Mouse (Mus musculus): ENCODE results near the gene Gm4707. TPM values are rescaled to one million over a fixed set of nuclear protein-coding genes. Genes with fewer than 3 reads are reported as not detected.

The Gm4707 gene
- total and polyA plus RNA-seq, 2 experiments = 0.07 to 0.92 TPM

DNA sequence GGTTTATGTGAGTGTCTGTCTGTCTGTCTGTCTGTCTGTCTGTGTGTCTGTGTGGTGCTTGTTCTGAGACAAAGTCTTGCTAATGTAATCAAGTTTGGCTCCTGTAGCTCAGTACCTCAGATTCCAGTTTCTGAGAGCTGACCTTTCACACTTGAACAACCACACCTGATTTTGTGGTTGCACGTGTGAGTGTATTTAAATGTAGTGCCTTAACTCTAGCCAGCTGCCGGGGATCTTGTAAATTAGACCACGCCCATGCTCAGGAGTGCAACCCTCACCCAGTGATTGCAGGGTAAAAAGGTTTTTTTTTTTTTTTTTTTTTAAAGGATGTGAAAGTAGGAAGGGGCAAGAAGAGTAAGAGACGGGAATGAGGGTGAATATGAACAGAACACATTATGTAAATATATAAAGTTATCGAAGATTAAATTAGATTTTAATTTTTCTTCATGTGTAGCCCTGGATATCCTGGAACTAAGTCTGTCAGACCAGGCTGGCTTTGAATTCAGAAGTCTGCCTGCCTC lies 19.7 kb upstream of the Gm4707 start:
- 70% methylated on average over 5 of the region's 5 CpGs for WGBS

DNA sequence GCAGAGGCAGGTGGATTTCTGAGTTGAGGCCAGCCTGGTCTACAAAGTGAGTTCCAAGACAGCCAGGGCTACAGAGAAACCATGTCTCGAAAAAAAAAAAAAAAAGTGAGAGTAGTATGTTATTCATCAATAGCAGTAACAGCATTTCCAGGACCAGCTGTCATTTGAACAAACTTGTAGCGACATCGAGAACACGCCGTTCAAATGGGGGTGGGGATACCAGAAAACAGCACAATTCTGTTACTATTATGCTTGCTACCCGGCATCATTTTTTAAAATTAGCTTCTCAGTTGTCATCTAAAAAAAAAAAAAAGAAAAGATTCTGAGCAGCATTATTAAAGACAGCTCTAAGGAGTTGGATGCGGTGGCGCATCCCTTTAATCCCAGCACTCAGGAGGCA lies 17.8 kb upstream of the Gm4707 start:
- TF ChIP-seq CTCF (IDR thresholded peaks at IDR 0.05; ENCODE audit: low read depth, low read length) = no peak
- TF ChIP-seq POLR2A (IDR thresholded peaks at IDR 0.05; ENCODE audit: extremely low read depth, insufficient read depth, low read length) = no peak
- no peak overlapping the region for H3K9ac ChIP-seq (ENCODE audit: low read depth, low read length)
- 97% methylated on average over 8 of the region's 8 CpGs for WGBS
- peaks cover 6% of the 10 kb centered on the region for H3K4me1 ChIP-seq (ENCODE audit: control insufficient read depth, insufficient read depth, low read length)
- no peaks in the 10 kb centered on the region for H3K27me3 ChIP-seq (ENCODE audit: control insufficient read depth, insufficient read depth, low read length)
- no peak overlapping the region for H3K27ac ChIP-seq (replicated peaks; ENCODE audit: insufficient read depth, low read depth, low read length)
- no peak overlapping the region for H3K4me3 ChIP-seq (ENCODE audit: insufficient read depth, low read depth, low read length)
- no peaks in the 10 kb centered on the region for H3K36me3 ChIP-seq (ENCODE audit: control insufficient read depth, insufficient read depth, low read length)
- H3K79me2 ChIP-seq (ENCODE audit: control insufficient read depth, insufficient read depth, low read length) = peaks cover 13% of the 10 kb centered on the region; the same call in 1 of the 2 replicates
- no peak for DNase-seq (ENCODE audit: extremely low read depth, low read depth, low spot score)

More for the DNA sequence above, 19.7 kb upstream of the Gm4707 start:
- H3K36me3 ChIP-seq (ENCODE audit: control insufficient read depth, insufficient read depth, low read length) = no peaks in the 10 kb centered on the region
- H3K27me3 ChIP-seq (ENCODE audit: control insufficient read depth, insufficient read depth, low read length) = no peaks in the 10 kb centered on the region
- peaks cover 4% of the 10 kb centered on the region; the same call in 1 of the 2 replicates for H3K79me2 ChIP-seq (ENCODE audit: control insufficient read depth, insufficient read depth, low read length)
- H3K4me1 ChIP-seq (ENCODE audit: control insufficient read depth, insufficient read depth, low read length) = peaks cover 7% of the 10 kb centered on the region
- TF ChIP-seq CTCF (IDR thresholded peaks at IDR 0.05; ENCODE audit: low read depth, low read length) = no peak
- TF ChIP-seq POLR2A (IDR thresholded peaks at IDR 0.05; ENCODE audit: extremely low read depth, insufficient read depth, low read length) = no peak
- no peak overlapping the region for H3K9ac ChIP-seq (ENCODE audit: low read depth, low read length)
- no peak for DNase-seq (ENCODE audit: extremely low read depth, low read depth, low spot score)
- no peak overlapping the region for H3K4me3 ChIP-seq (ENCODE audit: insufficient read depth, low read depth, low read length)
- H3K27ac ChIP-seq (replicated peaks; ENCODE audit: insufficient read depth, low read depth, low read length) = no peak overlapping the region

DNA sequence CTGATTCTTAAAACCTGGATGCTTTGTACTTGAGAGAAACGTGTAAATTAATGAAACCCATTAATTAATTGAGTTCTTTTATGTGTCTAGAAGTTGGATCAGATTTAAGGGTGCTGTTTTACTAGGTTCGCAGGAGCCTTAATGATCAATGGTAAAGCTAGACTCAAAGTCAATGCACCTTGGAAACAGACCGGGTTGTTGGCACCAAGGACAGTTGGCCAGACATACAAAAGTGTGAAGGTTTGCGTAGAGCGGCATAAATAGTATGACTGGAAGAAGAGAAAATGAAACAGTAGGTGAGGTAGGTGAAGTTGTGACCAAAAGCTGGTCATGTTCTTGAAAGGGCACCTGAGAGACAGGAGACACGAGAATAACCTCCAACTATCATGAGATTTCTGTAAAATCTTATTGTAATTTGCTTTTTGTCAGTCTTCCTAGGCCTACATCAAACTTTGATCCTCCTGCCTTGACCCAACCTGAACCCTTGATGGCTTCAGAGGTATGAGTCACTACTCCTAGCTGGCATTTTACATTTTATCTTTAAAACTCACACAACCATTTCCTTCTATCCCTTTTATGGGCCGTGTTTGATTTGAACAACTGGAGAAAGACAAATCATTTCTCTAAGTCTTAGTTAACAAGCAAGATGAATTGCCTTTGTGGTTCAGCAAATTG lies 16.8 kb upstream of the Gm4707 start:
- no peaks in the 10 kb centered on the region for H3K27me3 ChIP-seq (ENCODE audit: control insufficient read depth, insufficient read depth, low read length)
- DNase-seq (ENCODE audit: extremely low read depth, low read depth, low spot score) = peak; percentile 25
- H3K4me3 ChIP-seq (ENCODE audit: insufficient read depth, low read depth, low read length) = no peak overlapping the region
- peaks cover 6% of the 10 kb centered on the region for H3K4me1 ChIP-seq (ENCODE audit: control insufficient read depth, insufficient read depth, low read length)
- no peak overlapping the region for H3K27ac ChIP-seq (replicated peaks; ENCODE audit: insufficient read depth, low read depth, low read length)
- H3K79me2 ChIP-seq (ENCODE audit: control insufficient read depth, insufficient read depth, low read length) = peaks cover 19% of the 10 kb centered on the region; the same call in 1 of the 2 replicates
- no peak overlapping the region for H3K9ac ChIP-seq (ENCODE audit: low read depth, low read length)
- TF ChIP-seq CTCF (IDR thresholded peaks at IDR 0.05; ENCODE audit: low read depth, low read length) = no peak
- no peaks in the 10 kb centered on the region for H3K36me3 ChIP-seq (ENCODE audit: control insufficient read depth, insufficient read depth, low read length)
- 54% methylated on average over 7 of the region's 7 CpGs for WGBS

DNA sequence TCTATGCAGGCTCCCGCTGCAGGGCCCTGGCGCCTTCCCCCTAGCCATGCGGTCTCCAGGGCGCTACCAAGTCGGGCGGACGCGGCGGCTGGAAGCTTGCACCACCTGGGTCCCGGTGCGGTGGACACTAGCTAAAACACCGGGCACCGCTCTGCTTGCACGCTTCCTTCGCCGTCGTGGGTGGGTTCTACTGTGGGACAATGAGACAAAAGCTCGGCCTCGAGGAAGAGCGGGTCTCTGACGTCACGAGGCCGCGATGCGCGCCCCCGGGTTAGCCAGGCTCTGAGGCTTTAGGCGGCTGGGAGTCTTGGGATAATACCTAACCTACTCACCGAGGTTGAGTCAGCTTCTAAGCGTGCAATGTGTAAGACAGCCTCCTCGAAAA lies 16.0 kb upstream of the Gm4707 start:
- peak; percentile 15 for DNase-seq (ENCODE audit: extremely low read depth, low read depth, low spot score)
- Histone ChIP-seq H3K9ac (ENCODE audit: low read depth, low read length) (peak overlapping the region; percentile 79), H3K36me3 (ENCODE audit: control insufficient read depth, insufficient read depth, low read length) (no peaks in the 10 kb centered on the region), H3K27ac (replicated peaks; ENCODE audit: insufficient read depth, low read depth, low read length) (peak overlapping the region; percentile 25), H3K79me2 (ENCODE audit: control insufficient read depth, insufficient read depth, low read length) (peaks cover 19% of the 10 kb centered on the region; the same call in 1 of the 2 replicates), H3K27me3 (ENCODE audit: control insufficient read depth, insufficient read depth, low read length) (no peaks in the 10 kb centered on the region), H3K4me1 (ENCODE audit: control insufficient read depth, insufficient read depth, low read length) (peaks cover 6% of the 10 kb centered on the region), H3K4me3 (ENCODE audit: insufficient read depth, low read depth, low read length) (peak overlapping the region; percentile 64)
- TF ChIP-seq CTCF (IDR thresholded peaks at IDR 0.05; ENCODE audit: low read depth, low read length) (no peak), POLR2A (IDR thresholded peaks at IDR 0.05; ENCODE audit: extremely low read depth, insufficient read depth, low read length) (no peak)
- 1% methylated on average over 31 of the region's 31 CpGs for WGBS

DNA sequence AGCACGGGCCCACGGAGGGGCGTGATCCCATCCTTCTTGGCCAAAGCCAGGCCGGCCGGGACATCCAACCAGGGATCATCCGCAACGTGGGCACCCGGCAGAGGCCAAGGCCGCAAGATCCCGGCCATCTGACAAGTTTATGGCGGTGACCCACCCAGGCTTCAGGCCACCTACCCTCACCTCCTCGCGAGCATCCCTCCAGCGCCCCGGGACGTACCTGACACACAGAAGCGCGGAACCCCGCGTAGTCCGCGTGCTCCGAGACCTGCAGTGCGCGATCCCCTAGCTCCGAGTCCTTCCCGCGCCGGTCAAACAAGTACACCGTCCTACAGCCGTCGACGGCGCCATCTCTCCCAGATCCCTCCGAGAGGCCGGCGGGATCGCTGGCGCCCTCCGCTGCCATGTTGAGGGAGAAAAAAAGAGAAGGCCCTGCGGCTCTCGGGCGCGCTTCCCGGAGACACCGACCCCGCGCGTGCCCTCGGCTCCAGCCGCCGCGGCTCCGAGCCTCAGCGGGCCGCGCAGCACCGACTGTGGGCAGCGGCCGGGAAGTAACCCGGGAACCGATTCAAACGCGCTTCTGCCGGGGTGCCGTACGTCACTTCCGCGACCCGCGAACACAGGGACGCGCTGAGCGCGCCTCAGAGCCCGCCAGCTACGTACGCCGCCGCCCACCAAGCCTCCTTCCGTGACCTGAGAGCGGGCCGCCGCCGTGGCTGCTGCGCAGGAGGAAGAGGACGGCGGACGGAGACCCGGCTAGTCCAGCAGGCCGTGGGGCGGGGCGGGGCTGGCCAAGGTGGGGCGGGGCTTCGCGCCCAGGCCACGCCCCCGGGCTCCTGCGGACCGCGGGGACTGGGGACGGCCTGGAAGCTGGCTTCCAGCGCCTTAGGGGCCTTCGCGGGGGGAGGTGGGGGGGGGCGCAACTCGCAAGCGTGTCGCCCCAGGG lies 15.3 kb upstream of the Gm4707 start, which contains the start of gene Smchd1:
Gene Smchd1, minus strand, starts transcription at position 582 of the 943 bp plus-strand sequence.
- H3K36me3 ChIP-seq (ENCODE audit: control insufficient read depth, insufficient read depth, low read length) = no peaks in the 10 kb centered on the region
- peaks cover 6% of the 10 kb centered on the region for H3K4me1 ChIP-seq (ENCODE audit: control insufficient read depth, insufficient read depth, low read length)
- H3K9ac ChIP-seq (ENCODE audit: low read depth, low read length) = peak within 1 kb of the TSS; percentile 79
- H3K27ac ChIP-seq (replicated peaks; ENCODE audit: insufficient read depth, low read depth, low read length) = peak within 1 kb of the TSS; percentile 54
- no peaks in the 10 kb centered on the region for H3K27me3 ChIP-seq (ENCODE audit: control insufficient read depth, insufficient read depth, low read length)
- DNase-seq (ENCODE audit: extremely low read depth, low read depth, low spot score) = peak; percentile 78
- peaks cover 23% of the 10 kb centered on the region; the same call in 1 of the 2 replicates for H3K79me2 ChIP-seq (ENCODE audit: control insufficient read depth, insufficient read depth, low read length)
- 1% methylated on average over 107 of the region's 109 CpGs for WGBS
- TF ChIP-seq CTCF (IDR thresholded peaks at IDR 0.05; ENCODE audit: low read depth, low read length) (no peak), POLR2A (IDR thresholded peaks at IDR 0.05; ENCODE audit: extremely low read depth, insufficient read depth, low read length) (0 out of 2 replicates have a peak, but pooled peaks have one; percentile 38)
- peak within 1 kb of the TSS; percentile 64 for H3K4me3 ChIP-seq (ENCODE audit: insufficient read depth, low read depth, low read length)
